Mouse (Mus musculus): ENCODE measurements around the gene Rora.

The Rora gene

DNA sequence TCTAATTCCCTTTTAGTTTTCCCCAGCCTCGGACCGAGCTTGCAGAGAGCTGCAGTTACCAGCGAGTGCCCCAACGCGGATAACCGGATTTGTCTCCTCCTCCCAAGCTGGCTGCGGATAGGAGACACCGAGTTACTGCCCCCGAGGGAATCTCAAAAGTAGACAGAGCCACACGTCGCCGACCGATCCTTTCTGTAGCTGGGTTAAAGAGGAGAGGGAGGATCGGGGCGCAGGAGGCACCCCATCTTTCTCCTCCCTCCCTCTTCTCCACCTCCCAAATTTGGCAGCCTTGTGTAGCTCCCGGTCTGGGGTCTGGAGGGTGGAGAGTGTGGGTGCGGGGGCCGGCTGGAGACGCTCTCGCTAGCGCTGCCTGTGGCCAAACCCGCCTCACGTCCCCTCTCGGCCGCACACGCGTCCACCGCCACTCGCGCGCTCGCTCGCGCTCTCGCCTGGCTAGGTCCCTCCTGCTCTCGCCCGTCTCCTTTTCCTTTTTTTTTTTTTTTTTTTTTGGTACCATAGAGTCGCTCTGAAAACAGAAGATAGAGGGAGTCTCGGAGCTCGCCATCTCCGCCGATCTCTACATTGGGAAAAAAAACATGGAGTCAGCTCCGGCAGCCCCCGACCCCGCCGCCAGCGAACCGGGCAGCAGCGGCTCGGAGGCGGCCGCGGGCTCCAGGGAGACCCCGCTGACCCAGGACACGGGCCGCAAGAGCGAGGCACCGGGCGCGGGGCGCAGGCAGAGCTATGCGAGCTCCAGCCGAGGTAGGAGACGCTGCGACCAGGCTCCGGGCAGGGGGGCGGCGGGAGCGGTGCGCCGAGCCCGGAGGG is at the start of gene Rora:
Rora (plus strand) TSS at position 576 of the 828 bp plus-strand sequence.
- peak; percentile 47 to 66 for DNase-seq

DNA sequence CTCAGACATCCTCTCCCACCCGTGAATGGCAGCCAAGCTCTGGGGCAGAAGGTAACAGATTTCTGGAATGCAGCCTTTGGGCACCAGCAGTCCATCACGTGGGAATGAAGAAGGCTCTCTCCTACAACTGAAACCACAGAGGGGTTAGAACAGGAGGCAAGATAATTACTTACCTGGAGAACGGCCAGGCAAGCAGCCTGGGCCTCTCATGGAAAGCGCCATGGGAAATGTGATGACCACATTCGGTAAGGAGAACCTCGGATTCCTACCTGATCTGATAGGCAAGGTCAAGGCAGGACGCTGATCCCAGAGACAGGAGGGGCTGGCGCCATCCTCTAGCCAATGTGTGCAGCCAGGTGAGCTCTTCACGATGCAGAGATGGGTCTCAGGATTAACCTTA is 39.6 kb upstream of the Rora start:
- DNase-seq = no peak

DNA sequence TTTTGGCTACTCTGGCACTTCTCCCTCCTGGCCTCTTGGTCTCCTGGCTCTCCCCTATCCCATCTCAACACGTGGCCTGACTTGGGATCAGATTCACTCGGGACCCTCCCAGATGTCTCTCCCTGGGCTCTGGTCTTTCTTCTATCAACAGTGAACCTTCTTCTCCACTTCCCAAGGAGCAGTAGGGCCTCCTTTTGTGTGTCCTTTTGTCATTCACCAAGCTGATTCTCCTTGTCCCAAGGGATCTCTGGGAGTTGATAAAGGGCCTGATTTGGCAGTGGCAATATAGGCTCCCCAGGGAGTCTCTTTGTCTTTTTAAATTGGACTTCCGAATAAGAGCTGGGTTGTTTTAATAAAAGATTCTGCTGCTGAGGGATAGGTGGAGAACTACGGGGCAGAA is 36.5 kb upstream of the Rora start:
- no peak for DNase-seq

GRCm38 (mm10) chr9:68620036-68620435 is 33.5 kb upstream of the Rora start:
- DNase-seq = no peak

DNA sequence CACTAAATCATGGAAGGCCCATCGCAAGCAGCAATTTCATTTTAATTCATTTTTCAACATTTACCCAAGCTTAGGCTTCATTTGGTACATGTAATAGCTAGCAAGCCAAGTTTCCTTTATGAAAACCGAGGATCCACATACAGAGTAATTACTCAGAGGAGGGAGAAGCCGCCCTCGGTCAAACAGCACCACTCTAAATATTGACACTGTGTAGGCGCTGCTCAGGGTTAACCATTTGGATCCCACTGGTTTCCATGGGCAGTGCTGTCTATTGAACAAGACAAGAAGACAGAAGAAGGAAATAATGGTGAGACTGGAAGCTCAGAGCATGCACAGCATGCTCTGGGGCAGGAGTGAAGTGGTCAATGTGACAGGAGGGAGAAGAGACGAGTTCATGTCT is 33.1 kb upstream of the Rora start:
- no peak for DNase-seq

DNA sequence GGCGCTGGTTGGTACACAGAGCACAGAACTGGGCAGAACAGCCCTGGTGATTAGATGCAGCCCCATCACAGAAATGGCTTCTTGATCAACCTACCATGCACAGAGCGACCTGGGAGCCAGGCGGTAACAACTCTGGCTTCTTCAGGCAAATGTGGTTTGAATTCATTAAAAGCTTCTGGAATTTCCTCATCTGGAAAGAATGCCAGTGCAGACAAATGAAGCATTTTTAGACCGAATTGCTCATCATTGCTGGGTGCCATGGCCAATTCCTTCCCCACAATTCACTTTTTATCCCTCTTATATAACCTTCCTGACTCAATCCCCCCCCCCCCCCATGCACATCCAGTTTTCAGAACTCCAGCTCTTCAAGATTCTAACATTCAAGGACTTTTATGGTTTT is 28.6 kb upstream of the Rora start:
- no peak for DNase-seq

DNA sequence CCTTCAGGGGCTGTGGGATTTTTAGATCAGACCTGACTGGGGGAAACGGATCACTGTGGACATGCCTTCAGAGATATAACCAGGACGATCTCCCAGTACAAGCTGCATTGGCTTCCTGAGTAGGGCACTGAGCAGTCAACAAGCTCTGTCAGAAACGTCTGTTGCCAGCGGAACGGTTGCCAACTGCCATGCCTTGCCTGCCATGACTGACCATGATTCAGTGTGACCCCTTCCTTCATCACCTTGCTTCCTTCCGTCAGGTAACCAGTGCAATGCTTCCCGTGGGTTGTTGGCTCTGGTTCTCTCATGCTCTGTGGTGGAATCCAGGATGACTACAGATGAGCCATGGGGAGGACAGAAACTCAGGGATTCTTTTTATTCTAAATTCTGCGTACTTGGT is 16.3 kb upstream of the Rora start:
- no peak for DNase-seq

DNA sequence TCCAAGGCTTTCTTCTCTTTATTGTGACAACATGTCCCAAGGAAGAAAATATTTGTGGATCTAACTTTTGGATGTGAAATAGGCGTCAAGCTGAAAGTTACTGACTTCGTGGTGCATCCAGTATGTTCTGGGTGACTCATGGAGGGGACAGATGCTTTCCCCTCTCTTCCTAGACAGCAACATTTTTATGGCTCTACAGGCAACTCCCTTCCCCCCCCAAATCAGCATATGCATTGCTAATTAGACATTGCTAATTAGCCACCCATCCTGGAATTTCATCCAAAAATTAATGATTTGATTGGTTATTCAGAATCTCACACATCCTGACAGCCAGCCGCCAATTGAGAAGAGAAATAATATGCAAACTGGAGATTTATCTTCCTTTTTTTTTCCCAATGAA is 12.5 kb upstream of the Rora start:
- DNase-seq = no peak

DNA sequence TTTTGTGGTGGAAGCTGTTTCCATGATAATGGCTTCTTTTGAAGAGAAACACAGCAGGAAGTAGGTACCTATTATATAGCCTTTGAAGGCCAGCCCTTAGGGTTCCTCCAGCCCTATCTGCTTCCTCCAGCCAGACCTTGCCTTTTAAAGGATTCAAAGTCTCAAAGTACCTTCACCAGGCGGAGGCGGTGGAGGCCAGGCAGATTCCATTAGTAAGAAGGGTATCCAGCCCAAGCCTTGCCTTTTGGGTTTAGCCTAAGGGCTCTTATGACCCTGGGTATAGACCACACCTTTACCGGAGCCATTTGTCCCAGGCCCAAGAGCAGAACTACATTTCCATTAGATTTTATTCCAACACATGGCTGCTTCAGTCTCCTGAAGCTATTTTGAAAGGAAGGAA is 5.5 kb upstream of the Rora start:
- no peak for DNase-seq

- DNase-seq = no peak
These were observed 400 bp downstream of the Rora start for GRCm38 (mm10) chr9:68654039-68654332.

DNA sequence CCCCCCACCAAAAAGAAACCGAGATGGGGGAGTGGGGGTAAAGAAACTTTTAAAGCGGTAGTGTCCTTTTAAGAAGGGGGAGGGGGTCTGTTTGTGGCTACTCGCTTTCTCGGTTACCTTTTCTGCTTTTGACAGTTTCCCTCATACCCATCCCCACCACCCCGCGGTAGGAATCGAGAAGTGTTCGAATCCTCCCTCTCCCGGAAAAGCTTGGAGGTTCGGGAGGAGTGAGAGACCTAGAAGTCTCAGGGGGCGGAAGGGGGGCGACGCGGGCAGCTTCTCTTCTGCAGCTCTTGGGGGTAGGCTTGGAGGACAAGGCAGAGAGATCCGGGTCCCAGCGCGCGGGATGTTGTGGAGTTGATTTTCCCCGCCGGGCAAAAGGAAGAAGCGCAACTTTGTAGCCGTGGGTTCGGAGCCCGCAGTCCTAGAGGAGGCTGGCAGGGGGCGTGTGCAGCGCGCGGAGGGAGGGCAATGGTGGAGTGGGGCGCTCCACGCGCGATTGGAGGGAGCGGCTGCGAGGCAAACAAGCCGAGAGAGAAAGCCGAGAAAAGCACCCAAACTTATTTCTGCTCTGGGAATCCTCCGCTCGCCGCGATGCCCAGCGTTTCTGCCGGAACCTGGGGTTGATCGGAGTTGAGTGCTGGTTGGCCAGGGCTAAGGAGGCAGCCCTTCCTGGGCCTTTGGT is 889 bp downstream of the Rora start:
- peak; percentile 14 to 48 for DNase-seq

DNA sequence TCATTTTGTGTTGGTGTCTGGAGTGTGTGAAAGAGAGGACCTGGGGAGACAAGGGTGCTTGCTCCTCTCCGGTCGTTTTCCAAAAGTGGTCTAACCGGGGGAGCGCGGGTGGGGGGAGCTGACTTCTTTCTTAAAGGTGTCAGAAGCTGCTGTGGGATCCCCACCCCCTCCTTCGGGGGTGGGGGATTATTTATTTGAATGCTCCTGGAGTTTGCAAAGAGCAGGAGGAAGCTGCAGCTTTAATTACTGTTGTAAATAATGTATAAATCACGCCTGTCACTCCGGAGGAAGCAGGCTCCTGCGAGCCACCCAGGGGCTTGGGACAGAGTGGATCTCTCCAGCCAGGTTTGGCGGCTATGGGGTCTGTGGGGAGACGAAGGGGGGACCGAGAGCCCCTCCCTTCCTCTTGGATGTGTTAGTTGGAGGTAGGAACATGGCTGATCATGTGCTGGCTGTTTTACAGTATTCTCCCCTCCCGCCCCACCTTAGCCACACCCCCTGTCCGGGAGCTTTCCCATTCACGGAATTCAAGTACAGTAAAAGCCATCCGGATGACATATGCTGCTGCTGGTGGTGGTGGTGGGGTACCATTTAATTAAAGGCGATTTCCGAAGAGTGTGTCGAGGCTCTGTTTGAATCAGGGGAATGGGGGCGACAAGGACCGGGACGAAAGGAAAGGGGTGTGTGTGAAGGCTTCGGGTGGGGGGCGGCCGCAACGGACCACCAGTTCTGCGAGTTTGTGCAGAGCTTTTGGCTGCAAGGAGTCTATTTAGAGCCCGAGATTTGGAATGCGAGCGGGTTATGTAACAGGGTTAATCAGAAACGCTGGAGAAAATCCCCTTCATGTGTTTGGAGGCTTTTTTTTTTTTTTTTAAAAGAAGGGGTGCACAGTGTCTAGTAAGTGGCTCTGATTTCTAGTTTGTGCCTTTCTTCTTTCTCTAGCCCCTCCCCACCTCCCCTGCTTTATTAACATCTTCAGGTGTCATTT is 1.7 kb downstream of the Rora start:
- peak; percentile 61 to 80 for DNase-seq

DNA sequence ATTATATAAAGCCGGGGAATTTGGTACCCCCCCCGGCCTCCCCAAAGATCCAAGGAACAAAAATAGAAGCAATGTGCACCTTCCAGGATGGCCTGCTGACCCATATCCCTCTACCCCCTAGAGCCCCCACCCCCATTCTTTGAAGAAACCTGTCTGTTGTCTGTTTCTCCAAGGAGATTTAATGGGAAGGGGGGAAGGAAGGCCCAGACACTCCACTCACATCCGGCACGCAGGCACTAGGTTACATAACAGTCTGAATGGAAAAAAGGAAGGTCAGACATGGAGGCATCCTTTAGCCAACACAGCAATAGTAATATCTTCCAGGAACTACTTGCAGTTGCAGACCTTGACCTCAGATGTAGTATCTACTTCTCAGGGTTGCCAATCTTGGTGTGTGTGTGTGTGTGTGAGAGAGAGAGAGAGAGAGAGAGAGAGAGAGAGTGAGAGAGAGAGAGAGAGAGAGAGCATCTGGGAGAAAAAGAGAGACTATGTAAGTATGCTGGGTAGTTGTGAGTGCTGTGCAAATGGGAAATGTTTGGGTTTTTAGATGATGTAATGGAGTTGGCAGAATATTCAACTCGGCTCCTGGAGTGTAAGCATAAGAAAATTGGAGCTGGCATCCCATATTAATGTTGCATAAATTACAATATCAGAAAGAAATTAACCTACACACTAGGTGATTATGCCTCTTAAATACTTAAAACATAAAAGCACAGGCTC is 2.6 kb downstream of the Rora start:
- peak; percentile 23 to 74 for DNase-seq

DNA sequence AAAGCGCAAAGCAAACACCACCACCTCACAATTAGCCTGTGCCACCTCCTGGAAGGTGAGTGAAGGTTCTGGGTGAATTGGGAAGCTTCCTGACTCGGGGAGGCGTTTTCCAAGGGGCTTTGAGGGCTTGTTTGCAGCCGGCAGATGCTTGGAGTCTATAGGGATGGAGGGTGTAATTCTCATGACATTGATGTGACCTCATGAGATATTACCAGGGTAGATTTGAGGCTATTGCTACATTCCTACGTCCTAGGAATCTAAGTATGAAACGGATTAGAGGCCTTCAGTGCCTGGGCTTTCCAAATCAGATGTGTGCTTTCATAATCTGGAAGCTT is 3.2 kb downstream of the Rora start:
- DNase-seq = no peak

DNA sequence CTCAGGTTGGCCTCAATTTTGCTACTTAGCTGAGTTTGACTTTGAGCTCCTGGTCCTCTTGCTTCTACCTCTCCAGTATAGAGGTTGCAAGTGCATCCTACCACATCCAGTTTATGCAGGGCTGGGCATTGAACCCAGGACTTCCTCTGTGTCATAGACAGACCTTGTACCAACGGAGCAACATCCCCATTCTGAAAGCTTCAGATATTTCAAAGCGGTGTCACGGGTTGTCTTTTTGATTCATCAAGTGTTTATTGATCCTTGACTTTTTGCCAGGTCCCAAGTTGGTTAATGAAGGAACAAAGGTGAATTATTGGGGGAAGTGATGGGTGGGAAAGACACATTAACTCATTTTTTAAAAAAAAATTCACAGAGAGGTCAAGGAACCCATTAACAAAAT is 17.1 kb downstream of the Rora start:
- no peak for DNase-seq

GRCm38 (mm10) chr9:68672459-68672858 is 18.9 kb downstream of the Rora start:
- DNase-seq = no peak

DNA sequence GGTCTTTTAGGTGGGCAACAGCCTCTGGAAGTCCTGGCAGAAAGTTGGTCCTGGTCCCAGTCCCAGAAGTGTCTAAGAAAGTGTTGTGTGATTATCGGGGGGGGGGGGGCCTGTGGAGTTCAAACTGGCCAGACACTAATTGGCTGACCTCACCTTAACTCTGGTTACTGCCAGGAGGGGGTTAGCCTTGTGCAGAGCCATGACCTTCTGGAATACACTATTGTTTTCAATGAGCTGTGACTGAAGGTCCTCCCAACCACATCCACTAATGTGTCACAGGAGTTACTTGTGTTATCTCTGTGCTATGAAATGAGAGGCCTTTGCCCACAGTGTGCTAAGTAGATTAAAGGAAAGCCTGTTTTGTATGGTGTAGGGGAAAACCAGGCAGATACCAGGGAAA is 19.6 kb downstream of the Rora start:
- DNase-seq = no peak

GRCm38 (mm10) chr9:68679871-68680374 is 26.3 kb downstream of the Rora start:
- no peak for DNase-seq

GRCm38 (mm10) chr9:68683938-68684337 is 30.4 kb downstream of the Rora start:
- DNase-seq = no peak

GRCm38 (mm10) chr9:68685562-68685961 is 32.0 kb downstream of the Rora start:
- no peak for DNase-seq

GRCm38 (mm10) chr9:68687251-68687874 is 33.8 kb downstream of the Rora start:
- no peak for DNase-seq

DNA sequence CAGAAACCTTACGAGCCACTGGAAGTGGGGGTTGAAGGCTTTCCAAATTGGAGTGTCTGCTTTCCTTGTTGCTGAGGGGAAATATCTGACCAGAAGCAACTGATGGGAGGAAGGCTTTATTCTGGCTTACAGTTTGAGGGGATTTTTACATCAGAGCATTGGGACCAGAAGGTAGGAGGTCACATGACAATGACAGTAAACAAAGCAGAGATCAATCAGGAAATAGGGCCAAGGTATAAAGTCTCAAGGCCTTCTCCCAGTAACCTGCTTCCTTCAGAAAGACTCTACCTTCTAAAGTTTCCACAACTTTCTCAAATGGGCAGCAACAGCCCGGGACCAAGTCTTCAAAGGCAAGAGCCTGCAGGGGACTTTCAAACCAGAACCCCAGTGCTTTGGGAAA is 34.6 kb downstream of the Rora start:
- DNase-seq = no peak

Data from kidney, postnatal 25 days (tissue).